Mouse (Mus musculus) embryonic facial prominence, embryonic 14.5 days (tissue): ENCODE measurements around the gene Trmt61a. TPM values are rescaled to one million over a fixed set of nuclear protein-coding genes. Genes with fewer than 3 reads are reported as not detected.

Source experiments
- ATAC-seq: fragments of 200-750 bp; cut with Nextera tagmentation; 2 replicates; pipeline ENCODE4 v1.8.0; 2017; ENCODE audit warnings: low read depth, moderate number of reproducible peaks, moderate TSS enrichment
- DNase-seq: peaks from one replicate; pipeline ENCODE4 v3.0.0-alpha.2; 2015; ENCODE audit warnings: low spot score
- H3K27ac ChIP-seq: fragments of 300-500 bp; sonication (generic); replicated peaks from 2 replicates; pipeline ENCODE4 v1.5.1; 2014; ENCODE audit warnings: low read depth, mild to moderate bottlenecking, low read length, moderate library complexity
- H3K27me3 ChIP-seq: fragments of 300-500 bp; sonication (generic); replicated peaks from 2 replicates; pipeline ENCODE4 v1.6.1; 2014; ENCODE audit warnings: low read length; ENCODE audit not compliant: control insufficient read depth, insufficient read depth
- H3K36me3 ChIP-seq: fragments of 300-500 bp; sonication (generic); 2 replicates; pipeline ENCODE4 v1.6.1; 2014; ENCODE audit warnings: low read length, mixed read lengths; ENCODE audit not compliant: control insufficient read depth, insufficient read depth
- H3K4me1 ChIP-seq: fragments of 300-500 bp; sonication (generic); 2 replicates; pipeline ENCODE4 v1.6.1; 2014; ENCODE audit warnings: antibody characterized with exemption, low read length; ENCODE audit not compliant: control insufficient read depth, insufficient read depth
- H3K4me2 ChIP-seq: fragments of 300-500 bp; sonication (generic); 2 replicates; pipeline ENCODE4 v1.6.1; 2014; ENCODE audit warnings: low read depth, mild to moderate bottlenecking, low read length, moderate library complexity, mixed read lengths
- H3K4me3 ChIP-seq: fragments of 300-500 bp; sonication (generic); 2 replicates; pipeline ENCODE4 v1.5.1; 2014; ENCODE audit warnings: low read depth, mild to moderate bottlenecking, low read length
- H3K9ac ChIP-seq: fragments of 300-500 bp; sonication (generic); 2 replicates; pipeline ENCODE4 v1.6.1; 2014; ENCODE audit warnings: low read depth, mild to moderate bottlenecking, low read length, moderate library complexity, mixed read lengths
- H3K9me3 ChIP-seq: fragments of 300-500 bp; sonication (generic); 2 replicates; pipeline ENCODE4 v1.6.1; 2016; ENCODE audit warnings: low read length; ENCODE audit not compliant: control insufficient read depth
- WGBS: fragments of 180-500 bp; shearing (Covaris S2); extraction: QIAGEN DNeasy Blood & Tissue Kit; methylation state at CpG from one replicate; pipeline ENCODE4 v1.1.7; 2014; 5-methylcytosine and 5-hydroxymethylcytosine counted together
- polyA plus RNA-seq: library from polyadenylated mRNA; unstranded; fragments of >200 nt; fragmentation: Nextera tagmentation; extraction: Ambion mirVana; gene quantifications from 2 replicates; pipeline ENCODE4 v1.2.1, GENCODE M21; 2014

Trmt61a gene
- polyA plus RNA-seq, 1 experiment from 2014 or later = 5.8 TPM

DNA sequence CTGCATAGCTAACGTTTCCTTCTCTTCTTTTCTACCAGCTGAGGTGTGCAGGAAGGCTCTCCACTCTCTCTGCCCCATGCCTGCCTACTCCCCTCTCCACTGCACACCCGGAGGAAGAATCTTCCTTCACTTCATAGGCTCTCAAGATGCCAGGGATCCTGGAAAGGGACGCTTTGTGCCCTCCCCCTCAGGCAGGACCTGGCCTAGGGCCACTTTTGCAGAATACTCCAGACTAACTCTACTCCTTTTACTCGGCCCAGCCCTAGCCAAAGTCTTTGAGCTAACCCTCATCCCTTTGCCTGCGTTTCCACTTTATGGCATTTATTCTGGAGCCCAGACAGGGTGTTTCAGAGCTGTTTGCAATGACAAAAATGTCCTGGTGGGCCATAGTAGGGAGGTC lies 484 bp upstream of the Trmt61a start:
- H3K36me3 ChIP-seq = 0 out of 2 replicates have a peak, but pooled peaks cover under 1% of the 10 kb centered on the region
- ATAC-seq (peak; percentile 28), DNase-seq (no peak)
- peak overlapping the region; percentile 53 for H3K4me3 ChIP-seq
- H3K9me3 ChIP-seq = no peaks in the 10 kb centered on the region
- H3K9ac ChIP-seq = peak overlapping the region; percentile 69
- H3K4me2 ChIP-seq = peak overlapping the region; percentile 82
- H3K4me1 ChIP-seq = peaks cover 13% of the 10 kb centered on the region
- H3K27ac ChIP-seq = peak overlapping the region; percentile 91
- WGBS = 19% methylated on average over 5 of the region's 5 CpGs
- H3K27me3 ChIP-seq = peaks cover 20% of the 10 kb centered on the region

GRCm38 (mm10) chr12:111678670-111678933 lies 697 bp downstream of the Trmt61a start:
- Histone ChIP-seq H3K9ac (peak overlapping the region; percentile 69), H3K4me2 (peak overlapping the region; percentile 82), H3K27ac (no peak overlapping the region), H3K4me1 (peaks cover 10% of the 10 kb centered on the region), H3K27me3 (peaks cover 8% of the 10 kb centered on the region), H3K36me3 (0 out of 2 replicates have a peak, but pooled peaks cover 5% of the 10 kb centered on the region), H3K4me3 (peak overlapping the region; percentile 53), H3K9me3 (no peaks in the 10 kb centered on the region)
- WGBS = 5% methylated on average over 13 of the region's 13 CpGs
- no peak for DNase-seq
- ATAC-seq = no peak

DNA sequence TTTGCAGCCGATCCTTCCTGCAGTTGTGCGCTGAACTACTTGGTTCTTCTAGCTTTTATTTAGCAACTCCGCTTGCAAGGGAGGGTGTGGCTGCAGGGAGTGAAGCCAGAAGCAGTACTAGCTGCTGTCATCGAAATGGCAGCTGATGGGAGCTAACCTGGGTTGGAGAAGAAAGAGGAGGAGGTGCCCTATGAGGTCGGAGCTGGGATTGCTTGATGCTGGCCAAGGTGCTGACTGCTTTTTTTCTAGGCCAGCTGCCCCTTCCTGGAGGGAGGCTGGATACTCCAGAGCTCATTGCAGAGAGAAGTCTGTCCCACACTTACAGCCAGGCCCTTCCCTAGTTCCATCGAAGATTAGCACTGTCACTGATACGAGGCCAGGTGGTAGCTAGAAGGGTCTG lies 1.1 kb downstream of the Trmt61a start:
- H3K4me1 ChIP-seq = peaks cover 10% of the 10 kb centered on the region
- H3K4me2 ChIP-seq = peak overlapping the region; percentile 82
- ATAC-seq = no peak
- peaks cover 4% of the 10 kb centered on the region for H3K27me3 ChIP-seq
- no peak for DNase-seq
- H3K4me3 ChIP-seq = peak overlapping the region; percentile 53
- H3K9me3 ChIP-seq = no peaks in the 10 kb centered on the region
- 47% methylated on average over 7 of the region's 7 CpGs for WGBS
- H3K27ac ChIP-seq = no peak overlapping the region
- peak overlapping the region; percentile 69 for H3K9ac ChIP-seq
- 0 out of 2 replicates have a peak, but pooled peaks cover 5% of the 10 kb centered on the region for H3K36me3 ChIP-seq

GRCm38 (mm10) chr12:111680661-111681060 lies 2.8 kb downstream of the Trmt61a start:
- Histone ChIP-seq H3K4me2 (no peak overlapping the region), H3K36me3 (0 out of 2 replicates have a peak, but pooled peaks cover 5% of the 10 kb centered on the region), H3K27ac (no peak overlapping the region), H3K4me1 (peaks cover 10% of the 10 kb centered on the region), H3K4me3 (no peak overlapping the region), H3K27me3 (no peaks in the 10 kb centered on the region), H3K9me3 (no peaks in the 10 kb centered on the region), H3K9ac (no peak overlapping the region)
- DNase-seq = no peak
- 93% methylated on average over 13 of the region's 13 CpGs for WGBS
- ATAC-seq = no peak

GRCm38 (mm10) chr12:111681305-111681704 lies 3.4 kb downstream of the Trmt61a start:
- ATAC-seq (no peak), DNase-seq (no peak)
- no peak overlapping the region for H3K4me3 ChIP-seq
- H3K27me3 ChIP-seq = no peaks in the 10 kb centered on the region
- H3K4me2 ChIP-seq = no peak overlapping the region
- no peak overlapping the region for H3K27ac ChIP-seq
- 0 out of 2 replicates have a peak, but pooled peaks cover 5% of the 10 kb centered on the region for H3K36me3 ChIP-seq
- H3K9me3 ChIP-seq = no peaks in the 10 kb centered on the region
- H3K4me1 ChIP-seq = peaks cover 10% of the 10 kb centered on the region
- 84% methylated on average over 8 of the region's 8 CpGs for WGBS
- no peak overlapping the region for H3K9ac ChIP-seq

DNA sequence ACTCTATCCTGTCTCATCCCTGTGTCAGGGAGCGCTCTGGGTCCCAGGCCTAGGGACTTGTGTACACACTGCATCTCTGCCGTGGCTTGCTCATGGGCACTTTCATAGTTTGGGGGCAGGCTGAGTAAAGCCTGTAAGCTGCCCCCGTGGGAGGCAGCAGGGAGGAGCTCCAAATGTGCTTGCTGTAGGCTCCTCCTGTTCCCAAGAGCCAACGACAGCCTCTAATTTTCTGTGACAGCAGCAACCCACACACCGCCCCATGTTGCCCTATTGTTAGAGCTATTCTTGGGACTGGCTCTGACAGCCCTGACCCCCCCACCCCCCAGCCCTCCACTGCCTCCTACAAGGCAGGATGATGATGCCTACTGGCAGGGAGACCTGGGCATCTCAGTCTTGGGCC lies 4.1 kb downstream of the Trmt61a start:
- no peak overlapping the region for H3K4me3 ChIP-seq
- H3K4me1 ChIP-seq = peaks cover 10% of the 10 kb centered on the region
- 77% methylated on average over 5 of the region's 5 CpGs for WGBS
- H3K27ac ChIP-seq = no peak overlapping the region
- H3K27me3 ChIP-seq = no peaks in the 10 kb centered on the region
- ATAC-seq (no peak), DNase-seq (no peak)
- no peak overlapping the region for H3K4me2 ChIP-seq
- no peak overlapping the region for H3K9ac ChIP-seq
- H3K9me3 ChIP-seq = no peaks in the 10 kb centered on the region
- H3K36me3 ChIP-seq = 0 out of 2 replicates have a peak, but pooled peaks cover 5% of the 10 kb centered on the region

- H3K4me3 ChIP-seq = no peak overlapping the region
- no peak for ATAC-seq
- H3K4me1 ChIP-seq = peaks cover 4% of the 10 kb centered on the region; the same call in 1 of the 2 replicates
- H3K9ac ChIP-seq = no peak overlapping the region
- H3K27ac ChIP-seq = no peak overlapping the region
- no peak overlapping the region for H3K4me2 ChIP-seq
- H3K36me3 ChIP-seq = 0 out of 2 replicates have a peak, but pooled peaks cover 5% of the 10 kb centered on the region
- WGBS = 65% methylated on average over 4 of the region's 5 CpGs
- H3K27me3 ChIP-seq = no peaks in the 10 kb centered on the region
- H3K9me3 ChIP-seq = no peaks in the 10 kb centered on the region
- DNase-seq = no peak
Observed at GRCm38 (mm10) chr12:111682806-111683205, 4.9 kb downstream of the Trmt61a start.

- H3K36me3 ChIP-seq = 0 out of 2 replicates have a peak, but pooled peaks cover 5% of the 10 kb centered on the region
- H3K9me3 ChIP-seq = no peaks in the 10 kb centered on the region
- DNase-seq (no peak), ATAC-seq (no peak)
- no peak overlapping the region for H3K4me2 ChIP-seq
- no peak overlapping the region for H3K9ac ChIP-seq
- 78% methylated on average over 4 of the region's 4 CpGs for WGBS
- H3K4me3 ChIP-seq = no peak overlapping the region
- H3K4me1 ChIP-seq = no peaks in the 10 kb centered on the region
- no peaks in the 10 kb centered on the region for H3K27me3 ChIP-seq
- no peak overlapping the region for H3K27ac ChIP-seq
Observed at GRCm38 (mm10) chr12:111686390-111686789, 8.5 kb downstream of the Trmt61a start.

DNA sequence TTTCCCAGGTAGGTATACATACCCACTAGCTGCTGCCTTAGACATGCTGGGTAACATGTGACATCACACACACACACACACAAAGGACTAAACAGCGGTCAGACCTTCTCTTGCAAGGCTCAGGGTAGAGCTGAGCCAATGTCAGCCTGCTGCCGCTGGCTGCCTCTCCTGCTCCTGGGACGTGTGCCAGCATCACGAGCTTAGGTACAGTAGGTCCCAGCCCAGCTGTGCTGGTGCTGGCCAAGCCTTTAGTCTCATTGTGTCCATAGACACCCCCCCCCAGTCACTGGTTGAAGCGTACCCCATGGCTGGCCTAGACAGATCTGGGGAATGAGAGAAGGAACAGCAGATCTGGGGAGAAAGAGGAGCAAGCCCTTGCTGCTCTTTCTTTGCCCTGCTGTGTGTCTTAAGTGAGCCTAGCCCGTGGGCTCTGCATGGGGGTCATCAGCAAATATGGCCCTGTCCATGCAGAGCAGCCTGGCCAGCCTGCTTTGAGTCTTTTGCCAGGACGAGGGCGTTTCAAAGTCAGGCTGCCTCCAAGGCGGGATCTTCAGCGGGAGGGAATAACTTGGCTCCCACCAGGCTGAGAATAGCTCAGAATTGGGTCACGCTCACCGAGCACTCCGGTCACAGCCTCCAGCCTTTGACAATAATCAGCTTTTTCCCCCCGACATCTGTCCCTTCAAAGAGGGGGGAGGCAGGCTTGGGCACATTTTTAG lies 9.6 kb downstream of the Trmt61a start:
- WGBS = 37% methylated on average over 13 of the region's 14 CpGs
- no peaks in the 10 kb centered on the region for H3K4me1 ChIP-seq
- DNase-seq = peak; percentile 78
- no peaks in the 10 kb centered on the region for H3K9me3 ChIP-seq
- no peak overlapping the region for H3K4me3 ChIP-seq
- no peak overlapping the region; the same call in 1 of the 2 replicates for H3K27ac ChIP-seq
- no peaks in the 10 kb centered on the region for H3K27me3 ChIP-seq
- H3K4me2 ChIP-seq = no peak overlapping the region
- peak; percentile 66 for ATAC-seq
- no peak overlapping the region for H3K9ac ChIP-seq
- H3K36me3 ChIP-seq = 0 out of 2 replicates have a peak, but pooled peaks cover 4% of the 10 kb centered on the region
